Mouse (Mus musculus) kidney, postnatal 10 days (tissue): ENCODE results near the gene Tmem131.
A peak's percentile ranks its signal among the peaks of the same experiment; 100 is the strongest.
"Not testable (repeated sequence)": the region's sequence is repeated elsewhere in the genome, so short reads cannot be mapped to it uniquely, and the experiment has no call there.

Experiments used
- DNase-seq: peaks from one replicate; pipeline ENCODE4 v3.0.0; 2021; ENCODE audit warnings: mixed read lengths

The Tmem131 gene

DNA sequence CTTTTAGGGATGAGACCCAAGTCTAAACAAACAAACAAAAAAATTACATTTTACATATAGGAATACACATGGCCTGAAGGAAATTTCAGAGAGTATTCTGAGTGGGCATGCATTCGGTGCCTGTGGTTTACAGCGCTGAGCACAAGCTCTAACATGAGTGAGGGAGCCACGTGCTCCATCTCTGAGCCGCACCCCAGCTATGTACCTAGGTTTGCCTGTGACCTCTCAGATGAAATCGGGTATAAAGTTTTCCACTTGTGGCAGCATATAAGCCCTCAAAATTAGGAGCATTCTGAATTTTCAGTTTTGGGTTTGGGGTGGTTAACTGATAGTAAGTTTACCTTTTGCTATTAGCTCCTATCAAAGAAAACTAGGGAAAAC lies 28.3 kb downstream of the Tmem131 start:
- DNase-seq = no peak

DNA sequence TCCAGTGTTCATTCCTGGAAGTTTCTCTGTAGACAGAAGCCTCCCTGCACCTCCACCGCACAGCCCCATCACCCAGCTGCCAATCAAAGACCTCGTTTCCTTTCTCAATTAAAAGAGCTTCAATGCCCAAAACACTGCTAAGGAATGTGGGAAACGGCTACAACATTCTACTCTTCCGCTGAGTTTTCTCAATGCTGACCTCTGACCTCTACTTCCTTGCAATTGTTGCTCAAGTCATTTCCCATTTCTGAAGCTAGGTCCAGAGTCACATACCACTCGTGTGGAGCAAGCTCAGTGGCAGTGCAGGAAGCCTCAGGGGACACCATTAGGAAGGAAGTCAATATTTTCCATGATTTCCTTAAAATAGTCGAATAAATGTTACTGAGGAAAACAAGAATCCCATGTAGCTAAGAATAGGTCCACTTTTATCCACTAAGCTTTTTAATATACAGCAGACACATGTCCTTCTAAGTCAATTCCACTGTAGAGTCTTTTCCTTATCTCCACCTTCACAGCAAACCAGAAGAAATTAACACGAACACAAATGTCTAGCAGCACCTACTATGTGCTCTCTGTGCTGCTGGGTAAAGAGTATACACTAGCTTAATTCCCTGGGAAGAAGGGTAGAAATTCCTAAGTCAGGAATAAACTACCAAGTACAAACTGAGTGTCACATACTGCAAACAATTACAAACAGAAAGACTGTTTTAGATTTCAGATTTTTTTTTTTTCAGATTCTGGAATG lies 28.8 kb downstream of the Tmem131 start:
- DNase-seq = peak; percentile 54

GRCm38 (mm10) chr1:36913806-36914205 lies 29.7 kb downstream of the Tmem131 start:
- DNase-seq = no peak

GRCm38 (mm10) chr1:36912239-36912638 lies 31.2 kb downstream of the Tmem131 start:
- DNase-seq = no peak

- DNase-seq = no peak
Measured at GRCm38 (mm10) chr1:36911603-36912002, 31.9 kb downstream of the Tmem131 start.

GRCm38 (mm10) chr1:36910397-36910796 lies 33.1 kb downstream of the Tmem131 start:
- no peak for DNase-seq

GRCm38 (mm10) chr1:36909965-36910364 lies 33.5 kb downstream of the Tmem131 start:
- not testable (repeated sequence) for DNase-seq

GRCm38 (mm10) chr1:36905216-36905615 lies 38.2 kb downstream of the Tmem131 start:
- no peak for DNase-seq

GRCm38 (mm10) chr1:36904489-36904888 lies 39.0 kb downstream of the Tmem131 start:
- DNase-seq = no peak

- DNase-seq = no peak
Measured at GRCm38 (mm10) chr1:36904084-36904451, 39.4 kb downstream of the Tmem131 start.

DNA sequence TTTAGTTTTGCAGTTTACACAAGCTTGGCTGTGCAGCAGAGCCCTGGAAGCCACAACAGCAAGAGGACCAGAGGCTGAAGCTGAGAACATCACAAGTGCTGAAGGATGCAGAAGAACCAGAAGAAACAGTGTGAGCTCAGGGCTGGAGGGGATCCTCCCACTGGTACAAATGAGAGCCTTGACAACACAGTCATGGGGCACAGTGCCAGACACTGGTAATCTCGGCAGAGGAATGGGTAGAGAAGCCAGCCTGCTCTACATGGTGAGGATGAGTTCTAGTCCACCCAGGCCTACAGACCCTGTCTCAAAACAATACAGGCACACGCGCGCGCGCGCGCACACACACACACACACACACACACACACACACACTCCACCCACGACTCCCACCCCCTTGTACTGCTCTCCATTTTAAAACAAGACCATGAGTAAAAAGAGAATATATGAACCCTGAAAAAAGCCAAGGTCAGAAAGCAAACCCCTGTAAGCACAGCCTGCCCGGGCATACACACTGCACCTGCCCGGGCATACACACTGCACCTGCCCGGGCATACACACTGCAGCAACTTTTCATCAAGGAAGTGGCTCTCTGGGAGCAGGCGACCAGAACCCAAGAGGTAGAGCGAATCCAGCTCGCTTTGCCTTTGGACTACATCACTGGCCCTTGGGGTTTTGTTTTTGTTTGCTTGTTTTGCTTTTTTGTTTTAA lies 39.9 kb downstream of the Tmem131 start:
- no peak for DNase-seq

GRCm38 (mm10) chr1:36902533-36903315 lies 40.7 kb downstream of the Tmem131 start:
- DNase-seq = no peak

- no peak for DNase-seq
Measured at GRCm38 (mm10) chr1:36899622-36900021, 43.8 kb downstream of the Tmem131 start.

- DNase-seq = no peak
Measured at GRCm38 (mm10) chr1:36896423-36896822, 47.0 kb downstream of the Tmem131 start.

DNA sequence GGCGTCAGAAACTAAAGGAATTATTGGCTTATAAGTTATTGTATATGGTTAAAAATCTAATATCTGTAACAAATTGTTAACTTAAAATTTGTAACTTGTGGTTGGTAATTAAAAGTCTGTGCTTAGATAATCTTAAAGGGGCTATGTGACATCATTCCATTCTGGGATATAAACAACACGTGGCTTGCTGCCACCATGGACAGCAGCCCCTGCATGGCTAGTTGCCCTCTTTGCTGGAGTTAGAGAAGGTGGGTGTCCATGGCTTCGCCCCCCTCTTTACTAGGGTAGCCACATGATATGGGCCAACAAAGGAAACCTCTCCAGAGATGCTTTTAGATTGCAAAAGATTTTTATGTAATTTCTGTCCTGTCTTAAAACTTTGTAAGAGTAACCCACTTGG lies 48.0 kb downstream of the Tmem131 start:
- no peak for DNase-seq

GRCm38 (mm10) chr1:36894136-36894535 lies 49.3 kb downstream of the Tmem131 start:
- DNase-seq = no peak

GRCm38 (mm10) chr1:36893720-36894119 lies 49.7 kb downstream of the Tmem131 start:
- not testable (repeated sequence) for DNase-seq

DNA sequence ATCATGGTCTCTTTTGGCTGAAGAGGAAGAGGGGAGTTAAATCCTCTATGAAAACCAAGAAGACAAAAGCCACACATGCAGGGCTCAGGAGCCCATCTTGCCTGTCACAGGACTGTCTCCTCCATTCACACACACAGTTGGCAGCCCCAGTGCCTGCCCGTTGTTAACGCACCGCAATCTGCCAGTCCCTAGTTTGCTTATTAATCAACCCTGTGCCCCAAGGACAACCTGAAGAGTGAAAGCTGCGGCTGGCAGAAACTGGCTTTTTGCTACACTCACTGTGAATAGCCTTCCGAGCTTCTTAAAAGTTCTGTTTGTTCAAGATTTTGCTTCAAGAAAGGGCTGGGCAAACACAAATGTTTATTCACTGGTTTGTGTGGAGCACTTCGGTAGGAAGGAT lies 50.3 kb downstream of the Tmem131 start:
- no peak for DNase-seq

DNA sequence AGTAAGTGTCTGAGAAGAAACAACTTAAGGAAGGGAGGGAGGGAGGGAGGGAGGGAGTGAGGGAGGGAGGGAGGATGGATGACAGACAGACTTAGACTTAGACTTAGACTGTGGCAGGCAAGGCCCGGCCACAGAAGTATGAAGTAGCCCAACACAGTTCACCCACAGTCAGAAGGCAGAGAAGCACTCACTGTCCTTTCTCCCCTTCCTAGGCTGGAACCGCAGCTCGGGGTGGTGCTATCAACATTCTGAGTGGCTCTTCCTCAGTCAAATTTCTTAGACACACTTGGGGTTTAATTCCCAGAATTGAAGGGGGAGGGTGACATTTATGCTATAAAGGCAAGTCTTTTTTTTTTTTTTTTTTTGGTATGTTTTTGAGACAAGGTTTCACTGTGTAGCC lies 51.0 kb downstream of the Tmem131 start:
- no peak for DNase-seq

DNA sequence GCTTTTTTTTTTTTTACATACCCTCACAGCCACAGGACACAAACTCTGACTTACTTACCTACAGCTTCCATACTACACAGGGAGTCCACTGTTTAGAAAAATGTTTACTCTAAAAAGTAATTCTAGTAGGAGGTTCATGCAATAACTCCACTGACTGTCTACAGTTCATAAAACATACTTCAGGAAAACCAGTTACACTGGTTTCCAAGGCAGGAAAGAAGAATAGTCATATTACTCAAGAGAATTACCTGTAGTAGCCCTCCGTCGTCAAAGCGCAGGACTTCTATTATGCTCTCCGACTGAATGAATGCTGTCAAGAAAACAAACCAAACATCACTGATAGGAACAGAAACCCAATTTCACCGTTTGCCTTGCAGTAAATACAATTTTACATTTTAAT lies 54.5 kb downstream of the Tmem131 start:
- no peak for DNase-seq

GRCm38 (mm10) chr1:36887172-36887571 lies 56.3 kb downstream of the Tmem131 start:
- no peak for DNase-seq

- DNase-seq = no peak
Measured at GRCm38 (mm10) chr1:36886489-36886888, 57.0 kb downstream of the Tmem131 start.

- DNase-seq = no peak
Measured at GRCm38 (mm10) chr1:36884536-36884935, 58.9 kb downstream of the Tmem131 start.

DNA sequence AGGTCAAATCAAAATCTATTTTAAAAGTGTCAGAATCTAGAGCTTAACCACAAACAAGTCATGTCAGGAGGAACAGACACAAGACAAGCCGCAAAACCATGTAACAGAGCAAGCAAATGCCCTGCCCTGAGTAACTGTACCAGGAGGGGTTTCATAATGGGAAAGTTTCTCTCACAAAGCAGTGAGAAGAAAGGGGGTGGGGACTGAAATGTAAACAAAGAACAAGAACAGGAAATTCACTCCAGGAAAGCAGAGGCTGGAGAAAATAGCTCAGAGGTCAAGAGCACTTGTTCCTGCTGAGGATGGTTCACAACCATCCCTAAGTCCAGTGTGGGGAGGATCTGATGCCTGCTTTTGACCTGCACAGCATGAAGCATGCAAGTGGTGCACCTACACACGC lies 59.7 kb downstream of the Tmem131 start:
- DNase-seq = no peak
